Mouse (Mus musculus) embryonic fibroblast, embryonic 13.5 days (primary cell): ENCODE data around the gene Oxct2a. TPM values are rescaled to one million over a fixed set of nuclear protein-coding genes. Genes with fewer than 3 reads are reported as not detected.
A peak's percentile ranks its signal among the peaks of the same experiment; 100 is the strongest.
"Not testable (repeated sequence)": the region's sequence is repeated elsewhere in the genome, so short reads cannot be mapped to it uniquely, and the experiment has no call there.

Experiments used
- H3K27ac ChIP-seq: 2 replicates; pipeline ENCODE4 v1.5.1; 2012; ENCODE audit warnings: low read length, control low read depth, inconsistent platforms; ENCODE audit not compliant: insufficient read depth
- H3K4me1 ChIP-seq: 2 replicates; pipeline ENCODE4 v1.6.1; 2011; ENCODE audit warnings: low read length; ENCODE audit not compliant: control insufficient read depth, insufficient read depth
- H3K4me3 ChIP-seq: 2 replicates; pipeline ENCODE4 v1.5.1; 2011; ENCODE audit warnings: mild to moderate bottlenecking, control low read depth, low read length; ENCODE audit not compliant: insufficient read depth
- CTCF ChIP-seq: IDR thresholded peaks from 2 replicates; pipeline ENCODE4 v1.5.1; 2011; ENCODE audit warnings: mild to moderate bottlenecking, control low read depth, low read length, moderate library complexity, borderline replicate concordance; ENCODE audit not compliant: insufficient read depth
- POLR2A ChIP-seq: IDR thresholded peaks from 2 replicates; pipeline ENCODE4 v1.6.1; 2011; ENCODE audit warnings: low read depth, mild to moderate bottlenecking, control low read depth, low read length, moderate library complexity
- polyA plus RNA-seq: library from polyadenylated mRNA; stranded (reverse); fragments of >200 nt; gene quantifications from 2 replicates; pipeline ENCODE4 v1.2.4, GENCODE M21; 2011; ENCODE audit warnings: low read depth; ENCODE audit not compliant: missing spikeins, insufficient read length

The Oxct2a gene
- polyA plus RNA-seq, 1 experiment, result not detected

GRCm38 (mm10) chr4:123296148-123296534 lies 27.3 kb downstream of the Oxct2a start:
- H3K27ac ChIP-seq, result no peak overlapping the region
- H3K4me3 ChIP-seq, result no peak overlapping the region
- H3K4me1 ChIP-seq, result no peaks in the 10 kb centered on the region
- no peak for TF ChIP-seq POLR2A
- no peak for TF ChIP-seq CTCF

- no peak overlapping the region for H3K4me3 ChIP-seq
- TF ChIP-seq CTCF (no peak), POLR2A (no peak)
- no peaks in the 10 kb centered on the region for H3K4me1 ChIP-seq
- no peak overlapping the region for H3K27ac ChIP-seq
These were observed 27.8 kb downstream of the Oxct2a start for GRCm38 (mm10) chr4:123295516-123296147.

GRCm38 (mm10) chr4:123295026-123295425 lies 28.4 kb downstream of the Oxct2a start:
- not testable (repeated sequence) for H3K4me3 ChIP-seq, H3K27ac ChIP-seq

GRCm38 (mm10) chr4:123293661-123294443 lies 29.6 kb downstream of the Oxct2a start:
- TF ChIP-seq CTCF (no peak), POLR2A (no peak)
- H3K4me1 ChIP-seq, result no peaks in the 10 kb centered on the region
- H3K4me3 ChIP-seq, result no peak overlapping the region
- H3K27ac ChIP-seq, result no peak overlapping the region

More at GRCm38 (mm10) chr4:123295026-123295425, 28.4 kb downstream of the Oxct2a start:
- H3K4me1 ChIP-seq, result not testable (repeated sequence)

GRCm38 (mm10) chr4:123292989-123293388 lies 30.4 kb downstream of the Oxct2a start:
- H3K27ac ChIP-seq, result no peak overlapping the region
- TF ChIP-seq CTCF (no peak), POLR2A (no peak)
- no peaks in the 10 kb centered on the region for H3K4me1 ChIP-seq
- no peak overlapping the region for H3K4me3 ChIP-seq

GRCm38 (mm10) chr4:123292390-123292789 lies 31.0 kb downstream of the Oxct2a start:
- H3K27ac ChIP-seq, result no peak overlapping the region
- no peak overlapping the region for H3K4me3 ChIP-seq
- no peak for TF ChIP-seq POLR2A
- TF ChIP-seq CTCF, result no peak
- H3K4me1 ChIP-seq, result 0 out of 2 replicates have a peak, but pooled peaks cover 2% of the 10 kb centered on the region

GRCm38 (mm10) chr4:123289038-123289437 lies 34.4 kb downstream of the Oxct2a start:
- H3K4me3 ChIP-seq, result no peak overlapping the region
- no peak overlapping the region for H3K27ac ChIP-seq
- TF ChIP-seq POLR2A, result no peak
- TF ChIP-seq CTCF, result no peak
- peaks cover 11% of the 10 kb centered on the region for H3K4me1 ChIP-seq

GRCm38 (mm10) chr4:123286790-123287189 lies 36.6 kb downstream of the Oxct2a start:
- no peak overlapping the region for H3K27ac ChIP-seq
- peaks cover 11% of the 10 kb centered on the region for H3K4me1 ChIP-seq
- no peak for TF ChIP-seq CTCF
- no peak for TF ChIP-seq POLR2A
- no peak overlapping the region for H3K4me3 ChIP-seq

- Histone ChIP-seq H3K4me3 (peak overlapping the region; percentile 95), H3K27ac (no peak overlapping the region), H3K4me1 (peaks cover 11% of the 10 kb centered on the region)
- TF ChIP-seq POLR2A, result no peak
- no peak for TF ChIP-seq CTCF
These were observed 38.5 kb downstream of the Oxct2a start for GRCm38 (mm10) chr4:123284731-123285624.

- not testable (repeated sequence) for H3K27ac ChIP-seq
These were observed 39.8 kb downstream of the Oxct2a start for GRCm38 (mm10) chr4:123283675-123284064.

GRCm38 (mm10) chr4:123282915-123283674 lies 40.3 kb downstream of the Oxct2a start:
- Histone ChIP-seq H3K4me3 (peak overlapping the region; percentile 95), H3K27ac (peak overlapping the region; percentile 61), H3K4me1 (peaks cover 11% of the 10 kb centered on the region)

More at GRCm38 (mm10) chr4:123283675-123284064, 39.8 kb downstream of the Oxct2a start:
- H3K4me1 ChIP-seq, result peaks cover 11% of the 10 kb centered on the region
- peak overlapping the region; percentile 95 for H3K4me3 ChIP-seq
